Mouse (Mus musculus): ENCODE measurements around the gene B230104I21Rik. TPM values are rescaled to one million over a fixed set of nuclear protein-coding genes. Genes with fewer than 3 reads are reported as not detected.

Gene B230104I21Rik
- not detected in 2 replicates for polyA plus RNA-seq (2016; fragmentation: Nextera tagmentation; extraction: Ambion mirVana)

DNA sequence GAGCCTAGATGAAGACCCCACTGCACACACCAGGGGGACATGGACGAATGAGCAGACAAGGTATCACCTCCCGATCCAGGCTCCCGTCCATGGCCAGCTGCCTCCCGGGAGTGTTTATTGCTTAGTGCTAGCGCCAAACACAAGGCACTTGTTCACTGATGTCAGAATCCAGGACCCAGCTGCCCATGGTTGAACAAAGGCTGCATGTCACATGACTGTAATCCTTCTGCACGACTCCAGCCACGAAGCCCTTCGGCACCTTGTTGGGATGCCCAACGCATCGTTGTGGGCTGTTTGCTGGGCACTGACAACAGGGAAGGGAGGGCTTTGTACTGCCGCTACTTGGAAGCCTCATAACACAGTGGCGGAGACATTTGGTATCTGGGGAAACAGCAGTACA, at the start of gene B230104I21Rik:
B230104I21Rik (plus strand) TSS at position 367 of the 400 bp plus-strand sequence.
- H3K4me1 ChIP-seq = peaks cover 62% of the 10 kb centered on the region
- peak within 1 kb of the TSS; percentile 38 for H3K4me3 ChIP-seq

DNA sequence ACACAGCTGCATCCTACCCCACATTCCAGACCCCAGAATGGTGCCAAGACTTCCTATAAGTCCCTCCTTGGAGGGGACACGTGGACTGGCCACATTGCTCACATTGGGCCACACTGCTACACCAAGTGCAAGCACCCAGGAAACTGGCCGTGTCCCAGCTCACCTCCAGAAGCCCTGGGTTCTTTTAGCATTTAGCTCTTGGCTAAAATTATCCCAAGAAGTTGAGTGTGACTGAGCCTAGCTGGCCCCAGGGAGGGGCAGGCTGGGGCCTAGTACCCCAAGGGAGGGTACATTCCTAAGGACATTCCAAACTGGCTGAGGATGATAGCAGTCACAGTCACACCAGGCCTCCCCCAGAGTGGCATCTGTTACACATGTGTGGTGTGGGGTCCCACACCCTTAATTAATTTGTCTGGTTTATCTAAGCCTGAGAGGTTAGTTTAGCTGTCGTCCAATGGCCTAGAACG, 42.2 kb upstream of the B230104I21Rik start:
- H3K27me3 ChIP-seq (ENCODE audit: insufficient read depth, poor library complexity, severe bottlenecking) = peaks cover 32% of the 10 kb centered on the region
- 36% methylated on average over 4 of the region's 4 CpGs for WGBS

More for the DNA sequence above, at the start of gene B230104I21Rik:
- 81% methylated on average over 12 of the region's 12 CpGs for WGBS
- Histone ChIP-seq H3K36me3 (peaks cover 11% of the 10 kb centered on the region; the same call in 1 of the 2 replicates), H3K27ac (peak within 1 kb of the TSS; percentile 82), H3K27me3 (ENCODE audit: insufficient read depth, poor library complexity, severe bottlenecking) (peaks cover 60% of the 10 kb centered on the region), H3K9me3 (no peaks in the 10 kb centered on the region)
- DNase-seq (ENCODE audit: low spot score) = no peak

DNA sequence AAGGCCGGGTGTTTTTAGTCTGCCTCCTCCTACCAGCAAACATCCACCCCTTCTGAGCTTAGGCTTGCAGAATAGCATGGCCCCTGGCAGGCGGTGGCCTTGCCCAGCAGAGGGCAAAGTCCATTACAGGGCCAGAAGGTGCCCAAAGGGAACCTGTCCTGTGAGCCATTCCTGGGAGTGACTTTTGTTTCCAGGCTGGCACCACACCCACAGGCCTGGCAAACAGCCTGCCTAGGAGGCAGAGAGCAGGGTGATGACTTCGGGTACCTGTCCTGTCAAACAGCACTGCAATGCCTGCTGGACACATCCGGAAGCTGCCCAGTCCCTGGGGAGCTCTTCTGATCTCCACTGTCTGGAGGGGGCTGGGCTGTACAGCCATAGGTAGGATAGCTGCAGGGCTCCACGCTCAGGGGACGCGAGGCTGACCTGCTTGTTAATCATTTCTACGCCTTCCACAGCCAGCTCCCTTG, 41.6 kb upstream of the B230104I21Rik start:
- WGBS = 47% methylated on average over 8 of the region's 8 CpGs
- Histone ChIP-seq H3K27ac (peak overlapping the region; percentile 77), H3K4me3 (no peak overlapping the region), H3K36me3 (no peaks in the 10 kb centered on the region), H3K9me3 (no peaks in the 10 kb centered on the region), H3K27me3 (ENCODE audit: insufficient read depth, poor library complexity, severe bottlenecking) (peaks cover 37% of the 10 kb centered on the region), H3K4me1 (peaks cover 50% of the 10 kb centered on the region)
- DNase-seq (ENCODE audit: low spot score) = no peak

More for the DNA sequence above, 42.2 kb upstream of the B230104I21Rik start:
- H3K27ac ChIP-seq = peak overlapping the region; percentile 77
- no peaks in the 10 kb centered on the region for H3K9me3 ChIP-seq
- peaks cover 48% of the 10 kb centered on the region for H3K4me1 ChIP-seq
- no peak for DNase-seq (ENCODE audit: low spot score)
- H3K36me3 ChIP-seq = no peaks in the 10 kb centered on the region
- no peak overlapping the region for H3K4me3 ChIP-seq

DNA sequence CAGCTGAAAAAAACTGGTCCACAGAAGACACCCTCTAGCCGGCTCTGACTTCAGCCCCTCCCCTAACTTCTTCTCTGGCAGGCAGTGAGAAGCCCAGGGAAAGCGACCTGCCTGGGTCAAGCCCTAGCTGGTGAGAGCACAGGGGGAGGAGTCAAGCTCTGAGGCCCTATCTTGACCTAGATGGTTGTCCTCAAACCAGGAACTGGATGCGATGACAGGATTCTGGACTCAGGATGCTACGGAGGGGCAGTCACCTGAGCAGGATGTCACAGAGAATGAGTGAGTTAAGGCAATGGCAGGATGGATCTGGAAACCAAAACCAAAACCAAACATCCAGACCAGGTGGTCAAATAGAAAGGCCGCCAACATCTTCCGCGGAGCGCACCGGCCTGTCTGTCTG, 38.2 kb upstream of the B230104I21Rik start:
- peaks cover 54% of the 10 kb centered on the region for H3K4me1 ChIP-seq
- H3K27me3 ChIP-seq (ENCODE audit: insufficient read depth, poor library complexity, severe bottlenecking) = peaks cover 55% of the 10 kb centered on the region
- peak overlapping the region; percentile 22; the same call in 1 of the 2 replicates for H3K4me3 ChIP-seq
- DNase-seq (ENCODE audit: low spot score) = no peak
- H3K36me3 ChIP-seq = no peaks in the 10 kb centered on the region
- peak overlapping the region; percentile 31; the same call in 1 of the 2 replicates for H3K27ac ChIP-seq
- no peaks in the 10 kb centered on the region for H3K9me3 ChIP-seq
- 25% methylated on average over 9 of the region's 9 CpGs for WGBS

DNA sequence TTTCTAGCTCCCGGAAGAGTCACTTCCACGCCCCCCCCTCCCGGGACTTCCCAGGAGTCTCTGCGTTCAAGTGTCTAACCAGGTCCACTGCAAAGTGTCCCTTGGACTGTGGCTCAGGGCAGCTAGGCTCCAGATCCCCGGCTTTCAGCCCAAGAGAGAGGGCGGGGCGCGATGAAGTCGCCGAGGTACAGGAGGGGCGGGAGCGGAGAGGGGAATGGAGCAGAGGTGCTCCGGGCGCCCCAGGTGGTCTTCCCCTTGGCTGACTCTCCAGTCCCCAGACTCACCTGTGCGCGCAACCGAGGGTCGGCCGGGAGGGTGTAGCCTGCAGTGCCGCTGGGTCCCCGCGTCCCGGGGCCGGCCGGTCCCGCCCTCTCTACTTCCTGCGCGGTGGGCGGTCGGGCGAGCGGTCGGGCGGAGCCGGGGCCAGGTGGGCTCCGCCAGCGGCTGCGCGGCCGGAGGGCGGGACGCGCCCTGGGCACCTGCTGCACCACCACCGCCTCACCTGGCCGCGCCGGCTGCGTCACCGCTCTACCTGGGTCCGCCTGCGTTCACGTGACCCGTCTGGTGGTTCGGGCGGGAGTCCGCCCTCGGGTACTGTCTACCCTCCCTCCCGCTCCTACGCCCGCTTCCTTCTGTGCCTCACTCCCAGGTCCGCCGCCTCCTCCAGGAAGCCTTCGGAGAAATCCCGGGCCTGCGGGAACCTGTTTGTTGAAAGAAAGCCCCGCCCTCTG, 36.2 kb upstream of the B230104I21Rik start:
- H3K36me3 ChIP-seq = no peaks in the 10 kb centered on the region
- H3K4me1 ChIP-seq = peaks cover 35% of the 10 kb centered on the region
- WGBS = under 1% methylated on average over 57 of the region's 66 CpGs
- DNase-seq (ENCODE audit: low spot score) = no peak
- H3K9me3 ChIP-seq = no peaks in the 10 kb centered on the region
- peaks cover 58% of the 10 kb centered on the region for H3K27me3 ChIP-seq (ENCODE audit: insufficient read depth, poor library complexity, severe bottlenecking)
- H3K4me3 ChIP-seq = peak overlapping the region; percentile 71
- peak overlapping the region; percentile 76 for H3K27ac ChIP-seq

DNA sequence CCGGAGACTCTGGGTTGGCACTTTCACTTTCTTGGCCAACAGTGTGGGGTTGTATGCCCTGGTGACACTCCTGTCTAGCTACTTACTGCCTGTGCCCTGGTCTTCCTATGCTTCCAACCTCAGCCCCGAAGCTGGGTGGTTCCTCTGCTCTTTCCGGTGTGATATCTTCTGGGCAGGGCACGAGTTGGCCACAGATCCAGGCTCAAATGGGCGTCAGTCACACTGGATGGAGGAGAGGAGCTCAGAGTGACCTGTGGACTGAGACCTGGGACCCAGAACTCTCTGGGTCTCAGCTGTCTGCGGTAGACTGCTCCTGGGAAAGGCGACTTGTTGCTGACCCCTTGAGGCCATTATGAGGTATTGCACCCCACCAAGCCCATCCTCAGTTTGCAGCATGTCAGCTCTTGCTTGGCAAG, 34.5 kb upstream of the B230104I21Rik start, which contains the start of gene Arhgef16:
Arhgef16 (minus strand) TSS at position 211 of the 416 bp plus-strand sequence.
- Histone ChIP-seq H3K9me3 (no peaks in the 10 kb centered on the region), H3K27ac (no peak within 1 kb of the TSS), H3K36me3 (no peaks in the 10 kb centered on the region), H3K4me3 (no peak within 1 kb of the TSS), H3K27me3 (ENCODE audit: insufficient read depth, poor library complexity, severe bottlenecking) (peaks cover 58% of the 10 kb centered on the region), H3K4me1 (peaks cover 32% of the 10 kb centered on the region)
- WGBS = 22% methylated on average over 7 of the region's 7 CpGs
- DNase-seq (ENCODE audit: low spot score) = no peak

DNA sequence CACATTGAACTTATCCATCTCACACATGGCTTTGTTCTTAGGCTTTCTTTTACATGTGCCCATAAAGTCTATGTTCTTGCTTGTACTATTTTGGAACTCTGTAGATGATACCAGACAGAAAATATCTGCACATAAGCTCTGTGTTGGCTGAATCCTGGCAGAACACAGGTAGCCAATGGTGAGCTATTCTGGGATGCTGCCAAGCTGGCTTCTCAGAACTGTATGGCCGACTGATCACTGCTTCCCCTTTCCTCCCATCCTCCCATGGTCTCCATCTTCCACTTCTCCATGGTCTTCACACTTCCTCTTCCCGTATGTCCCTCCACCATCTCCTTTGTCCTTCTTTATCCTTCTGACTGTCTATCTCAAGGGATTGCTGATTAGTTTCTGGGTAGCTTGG, 26.8 kb upstream of the B230104I21Rik start:
- no peak overlapping the region for H3K27ac ChIP-seq
- no peak for DNase-seq (ENCODE audit: low spot score)
- 69% methylated on average over 2 of the region's 2 CpGs for WGBS
- no peak overlapping the region for H3K4me3 ChIP-seq
- H3K27me3 ChIP-seq (ENCODE audit: insufficient read depth, poor library complexity, severe bottlenecking) = peaks cover 10% of the 10 kb centered on the region
- H3K36me3 ChIP-seq = no peaks in the 10 kb centered on the region
- H3K4me1 ChIP-seq = no peaks in the 10 kb centered on the region
- no peaks in the 10 kb centered on the region for H3K9me3 ChIP-seq

DNA sequence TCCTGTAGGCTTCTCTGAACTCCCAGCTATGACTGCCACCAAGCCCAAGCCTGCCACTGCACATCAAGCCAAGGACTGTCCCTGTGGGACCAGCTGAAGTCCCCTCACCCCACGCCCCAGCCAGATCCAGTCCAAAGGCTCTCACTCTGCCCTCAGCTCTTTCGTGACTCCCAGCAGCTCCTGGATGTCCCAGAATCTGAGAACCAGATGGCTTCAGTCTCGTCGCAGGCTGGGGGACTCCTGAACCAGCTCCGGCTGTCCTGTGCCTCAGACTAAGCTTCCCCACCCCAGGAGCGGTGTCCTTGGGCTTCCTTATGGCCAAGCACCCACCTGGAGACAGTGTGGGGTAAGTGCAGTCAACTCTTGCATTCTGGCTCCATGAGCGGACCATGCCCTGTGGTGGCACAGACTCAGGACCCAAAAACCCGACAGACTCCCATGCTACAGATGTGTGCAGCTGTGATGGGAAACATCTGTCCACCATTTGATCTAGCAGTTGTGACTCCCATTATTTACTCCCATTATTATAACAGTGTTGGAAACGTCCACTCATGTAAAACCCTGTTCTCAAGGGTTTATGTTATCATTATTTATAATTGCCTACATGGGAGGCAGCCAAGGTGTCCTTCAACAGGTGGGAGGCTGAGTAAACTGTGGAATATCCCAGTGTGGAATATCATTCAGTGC, 25.2 kb upstream of the B230104I21Rik start:
- no peak overlapping the region for H3K4me3 ChIP-seq
- 77% methylated on average over 9 of the region's 9 CpGs for WGBS
- no peaks in the 10 kb centered on the region for H3K4me1 ChIP-seq
- DNase-seq (ENCODE audit: low spot score) = no peak
- no peaks in the 10 kb centered on the region for H3K9me3 ChIP-seq
- H3K27me3 ChIP-seq (ENCODE audit: insufficient read depth, poor library complexity, severe bottlenecking) = peaks cover 10% of the 10 kb centered on the region
- H3K27ac ChIP-seq = no peak overlapping the region
- no peaks in the 10 kb centered on the region for H3K36me3 ChIP-seq

DNA sequence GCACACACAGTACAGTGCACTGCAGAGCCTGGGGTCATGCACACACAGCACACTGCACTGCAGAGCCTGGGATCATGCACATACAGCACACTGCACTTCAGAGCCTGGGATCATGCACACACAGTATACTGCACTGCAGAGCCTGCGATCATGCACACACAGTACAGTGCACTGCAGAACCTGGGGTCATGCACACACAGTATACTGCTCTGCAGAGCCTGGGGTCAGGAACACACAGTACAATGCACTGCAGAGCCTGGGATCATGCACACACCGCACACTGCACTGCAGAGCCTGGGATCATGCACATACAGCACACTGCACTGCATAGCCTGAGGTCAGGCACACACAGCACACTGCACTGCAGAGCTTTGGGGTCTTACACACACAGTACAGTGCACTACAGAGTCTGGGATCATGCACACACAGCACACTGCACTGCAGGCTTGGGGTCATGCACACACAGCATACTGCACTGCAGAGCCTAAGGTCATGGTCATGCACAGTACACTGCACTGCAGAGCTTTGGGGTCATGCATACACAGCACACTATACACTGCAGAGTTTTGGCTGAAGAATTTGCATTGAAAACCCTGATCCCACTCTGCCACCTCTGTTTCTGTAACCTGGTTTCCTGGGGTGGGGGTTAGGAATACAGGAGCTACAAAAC, 23.6 kb upstream of the B230104I21Rik start:
- DNase-seq (ENCODE audit: low spot score) = no peak
- H3K36me3 ChIP-seq = no peaks in the 10 kb centered on the region
- no peaks in the 10 kb centered on the region for H3K4me1 ChIP-seq
- peaks cover 10% of the 10 kb centered on the region for H3K27me3 ChIP-seq (ENCODE audit: insufficient read depth, poor library complexity, severe bottlenecking)
- H3K9me3 ChIP-seq = no peaks in the 10 kb centered on the region
- no peak overlapping the region for H3K4me3 ChIP-seq
- H3K27ac ChIP-seq = no peak overlapping the region
- WGBS = 82% methylated on average over 2 of the region's 2 CpGs

DNA sequence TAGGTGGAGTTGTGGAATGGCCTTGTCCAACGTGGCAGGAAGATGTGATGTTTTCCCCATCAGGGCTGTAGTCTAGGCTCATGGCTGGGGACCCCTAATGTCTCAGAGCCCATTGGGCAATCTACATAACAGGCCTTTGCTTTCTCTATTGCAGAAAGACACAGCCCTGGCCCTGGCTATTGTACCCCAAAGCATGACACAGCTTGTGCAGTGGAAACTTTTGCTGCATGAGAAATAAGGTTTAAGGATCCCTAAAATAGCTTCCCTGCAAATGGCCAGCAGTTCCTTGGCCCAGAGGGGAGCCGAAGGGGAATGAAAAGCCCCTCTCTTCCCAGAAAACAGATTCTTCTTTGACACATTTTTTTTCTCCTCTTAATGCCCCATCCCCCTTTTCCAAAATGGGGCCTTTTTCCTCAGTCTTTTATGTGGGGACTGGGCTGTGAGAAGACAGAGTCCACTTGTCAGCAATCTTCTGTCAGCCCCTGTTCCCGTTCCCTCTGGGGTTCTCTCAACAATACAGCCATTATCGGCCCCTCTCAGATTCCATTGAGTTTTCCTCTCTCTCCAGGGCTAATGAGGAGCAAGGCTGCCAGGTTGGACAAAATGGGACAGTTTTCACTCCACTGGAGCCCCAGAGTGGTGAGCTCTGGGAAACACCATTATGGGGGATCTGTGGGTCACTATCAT, 22.8 kb upstream of the B230104I21Rik start:
- H3K27ac ChIP-seq = no peak overlapping the region

DNA sequence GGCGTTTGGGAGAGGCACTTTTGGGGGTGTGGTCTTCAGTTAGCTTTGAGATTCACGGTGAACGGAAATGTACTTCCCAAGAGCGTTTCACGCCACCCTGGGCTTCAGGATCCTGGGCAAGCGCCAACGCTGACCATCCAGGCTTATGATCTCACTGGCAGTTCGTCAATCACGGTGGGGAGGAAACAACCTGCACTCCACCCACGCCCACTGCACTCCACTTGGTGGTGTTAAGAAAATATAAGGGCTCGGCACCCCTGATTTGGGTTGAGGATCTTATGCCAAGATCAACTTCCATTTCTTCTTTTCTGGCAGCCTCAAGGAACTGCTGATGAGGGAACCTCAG, 22.3 kb upstream of the B230104I21Rik start:
- Histone ChIP-seq H3K9me3 (no peaks in the 10 kb centered on the region), H3K27ac (no peak overlapping the region), H3K36me3 (peaks cover 2% of the 10 kb centered on the region; the same call in 1 of the 2 replicates), H3K4me3 (no peak overlapping the region), H3K4me1 (no peaks in the 10 kb centered on the region), H3K27me3 (ENCODE audit: insufficient read depth, poor library complexity, severe bottlenecking) (peaks cover 12% of the 10 kb centered on the region)
- WGBS = 73% methylated on average over 11 of the region's 11 CpGs
- no peak for DNase-seq (ENCODE audit: low spot score)

More for the DNA sequence above, 22.8 kb upstream of the B230104I21Rik start:
- H3K4me3 ChIP-seq = no peak overlapping the region
- peaks cover 10% of the 10 kb centered on the region for H3K27me3 ChIP-seq (ENCODE audit: insufficient read depth, poor library complexity, severe bottlenecking)
- no peaks in the 10 kb centered on the region for H3K4me1 ChIP-seq
- H3K36me3 ChIP-seq = no peaks in the 10 kb centered on the region
- WGBS = 53% methylated on average over 4 of the region's 4 CpGs
- H3K9me3 ChIP-seq = no peaks in the 10 kb centered on the region
- no peak for DNase-seq (ENCODE audit: low spot score)

DNA sequence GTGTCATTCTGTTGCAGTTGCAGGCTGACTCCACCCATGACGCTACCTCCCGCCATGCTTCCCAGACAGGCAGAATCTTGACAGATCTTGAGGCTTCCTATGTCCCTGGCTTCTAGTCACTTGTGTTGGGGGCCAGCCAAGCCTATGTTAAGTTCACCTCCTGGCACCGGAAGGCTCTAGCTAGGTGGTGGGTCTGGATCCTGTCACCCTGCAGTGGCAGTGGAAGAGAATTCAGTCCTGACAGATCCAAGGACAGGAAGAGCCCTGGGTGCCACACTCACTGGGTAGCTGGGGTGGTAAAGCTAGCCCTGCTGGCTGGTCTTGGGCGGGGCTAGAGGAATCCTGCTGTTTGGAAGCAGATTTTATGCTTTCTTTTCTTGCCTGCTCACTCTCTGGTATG, 10.5 kb upstream of the B230104I21Rik start:
- peaks cover 28% of the 10 kb centered on the region for H3K4me1 ChIP-seq
- no peak overlapping the region for H3K4me3 ChIP-seq
- peaks cover 23% of the 10 kb centered on the region; the same call in 1 of the 2 replicates for H3K36me3 ChIP-seq
- no peaks in the 10 kb centered on the region for H3K9me3 ChIP-seq
- 34% methylated on average over 4 of the region's 4 CpGs for WGBS
- H3K27ac ChIP-seq = 0 out of 2 replicates have a peak overlapping the region, but pooled peaks have one; percentile 7
- no peak for DNase-seq (ENCODE audit: low spot score)
- H3K27me3 ChIP-seq (ENCODE audit: insufficient read depth, poor library complexity, severe bottlenecking) = peaks cover 53% of the 10 kb centered on the region
